Mouse (Mus musculus): ENCODE data around the gene Inppl1. TPM values are rescaled to one million over a fixed set of nuclear protein-coding genes. Genes with fewer than 3 reads are reported as not detected.
A peak's percentile ranks its signal among the peaks of the same experiment; 100 is the strongest.

The Inppl1 gene
- total RNA-seq (2021), result 10 to 100 TPM; 24.0 to 26.3 TPM
- long read RNA-seq, partial matches to known transcripts, result 5 of 7 reads
- long read RNA-seq, other reads (novel, unspliced or antisense), result 1 of 7 reads

DNA sequence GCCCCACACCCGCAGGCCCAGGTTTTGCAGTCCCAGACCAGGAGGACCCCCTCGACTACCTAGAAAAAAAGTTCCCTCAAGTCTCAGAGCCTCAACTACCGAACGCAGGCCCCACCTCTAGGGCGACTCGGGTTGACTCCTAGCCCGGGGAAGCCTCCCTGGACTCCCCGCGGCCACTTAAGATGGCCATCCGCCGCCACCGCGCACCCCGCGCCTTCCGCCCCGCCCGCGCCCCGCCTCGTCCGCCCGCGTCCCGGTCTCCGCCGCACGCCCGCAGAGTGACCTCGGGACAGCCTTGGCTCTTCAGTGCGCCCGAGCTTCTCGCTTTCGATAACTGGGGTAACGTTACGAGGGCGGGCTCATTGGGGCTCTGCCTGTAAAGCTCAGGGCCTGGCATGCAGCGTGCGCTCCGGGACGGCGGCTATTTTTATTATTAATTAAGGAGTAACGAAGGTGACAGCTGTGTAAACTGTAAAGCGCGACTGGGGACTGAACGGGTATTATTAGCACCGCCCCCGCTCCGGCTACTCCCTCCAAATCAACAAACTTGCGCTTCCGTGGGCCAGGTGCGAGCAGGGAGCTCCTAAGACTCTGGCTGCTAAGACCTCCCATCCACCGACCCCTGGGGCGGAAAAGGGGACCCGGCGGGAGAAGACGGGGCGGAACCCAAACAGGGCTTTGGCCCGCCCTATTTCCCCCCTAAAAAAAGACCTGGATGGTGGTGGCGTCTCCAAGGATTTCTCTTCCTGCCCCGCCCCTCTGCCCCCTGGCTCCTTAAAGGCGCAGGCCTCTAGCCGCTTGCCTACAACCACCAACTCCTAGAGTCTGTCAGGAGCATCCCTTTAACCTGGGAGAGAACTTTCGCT, at the start of gene Inppl1:
Inppl1 (minus strand) TSS at position 624 of the 866 bp plus-strand sequence.
- DNase-seq (ENCODE audit: low spot score in 2 of 2), result peak; percentile 58 to 72

DNA sequence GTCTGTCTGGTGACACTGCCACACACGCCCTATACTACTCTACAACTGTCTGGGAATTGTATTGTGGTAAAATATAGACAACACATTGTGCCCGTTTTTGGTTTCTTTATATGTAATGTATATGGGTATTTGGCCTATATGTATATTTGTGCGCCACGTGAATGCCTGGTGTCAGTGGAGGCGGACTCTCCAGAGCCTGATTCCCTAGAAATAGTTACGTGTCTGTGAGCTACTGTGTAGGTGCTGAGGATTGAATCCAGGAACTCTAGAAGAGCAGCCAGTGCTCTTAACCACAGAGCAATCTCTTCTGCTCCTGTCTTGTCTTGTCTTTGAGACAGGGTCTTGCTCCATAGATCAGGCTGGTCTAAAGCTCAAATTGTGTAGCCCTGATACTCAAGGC, 48.2 kb upstream of the Inppl1 start:
- DNase-seq (ENCODE audit: low spot score in 2 of 2), result no peak

DNA sequence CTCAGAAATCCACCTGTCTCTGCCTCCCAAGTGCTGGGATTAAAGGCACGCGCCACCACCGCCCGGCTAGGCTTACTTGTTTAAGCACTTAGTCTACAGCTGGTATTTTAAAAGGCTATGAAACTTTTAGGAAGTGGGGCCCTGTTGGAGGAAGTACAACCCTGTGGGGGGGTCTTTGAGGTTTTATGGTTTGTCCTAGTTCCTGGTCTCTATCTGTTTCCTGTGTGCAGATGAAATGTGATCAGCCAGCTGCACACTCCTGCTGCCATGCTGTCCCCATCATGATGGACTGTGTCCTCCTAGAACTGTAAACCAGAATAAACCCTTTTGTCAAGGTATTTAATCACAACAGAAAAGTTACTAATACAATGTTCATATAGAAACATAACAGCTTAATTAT, 46.1 kb upstream of the Inppl1 start:
- DNase-seq (ENCODE audit: low spot score in 2 of 2), result no peak

DNA sequence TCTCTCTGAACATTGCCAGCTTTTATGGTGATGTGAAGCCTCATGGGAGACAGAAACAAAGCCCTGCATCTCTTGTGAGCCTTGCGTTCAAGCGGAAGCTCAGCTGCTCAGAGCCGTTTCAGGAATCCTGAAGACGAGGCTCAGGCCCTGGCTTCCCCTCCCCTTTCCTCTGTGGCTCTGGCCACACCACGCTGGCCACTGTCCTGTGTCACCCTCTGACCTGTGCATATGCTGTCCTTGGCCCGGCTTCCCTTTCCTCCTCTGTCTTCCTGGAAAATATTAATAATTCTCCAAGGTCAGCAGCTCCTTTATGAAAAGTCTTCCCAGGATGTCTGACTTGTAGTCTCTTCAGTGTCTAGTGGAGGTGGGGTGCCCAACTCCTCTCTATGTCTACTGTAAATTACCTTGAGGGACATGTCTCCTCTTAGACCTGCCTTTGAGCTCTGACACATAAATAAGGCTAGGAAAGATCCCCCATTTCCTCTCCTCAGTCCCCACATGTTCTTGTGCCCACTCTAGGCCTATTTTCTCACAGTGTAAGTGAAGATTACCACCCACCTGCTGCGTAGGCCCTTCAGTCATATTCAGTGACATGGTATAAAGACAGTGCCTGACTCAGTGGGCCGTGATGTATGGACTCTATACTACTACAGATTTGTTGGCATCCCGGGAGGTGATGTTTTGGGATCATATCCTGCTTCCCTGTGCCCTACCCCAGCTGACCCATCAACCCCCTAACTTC, 44.6 kb upstream of the Inppl1 start:
- no peak for DNase-seq (ENCODE audit: low spot score in 2 of 2)

DNA sequence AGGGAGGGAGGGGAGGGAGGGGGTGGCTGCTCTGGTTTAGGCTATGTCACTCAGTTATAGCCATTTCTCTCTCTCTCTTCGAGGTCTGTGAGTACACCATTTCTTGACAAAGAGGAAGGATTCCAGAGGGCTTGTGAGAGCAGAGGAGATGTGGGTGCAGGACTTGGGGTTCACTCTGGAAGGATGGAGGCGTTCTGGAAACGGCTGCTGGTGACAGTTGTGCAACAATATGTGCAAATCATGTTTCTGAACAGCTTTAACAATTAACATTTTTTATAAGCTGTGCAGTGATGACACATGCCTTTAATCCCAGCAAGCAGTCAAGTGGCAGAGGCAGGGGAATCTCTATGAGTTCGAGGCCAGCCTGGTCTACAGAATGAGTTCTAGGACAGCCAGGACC, 42.8 kb upstream of the Inppl1 start:
- DNase-seq (ENCODE audit: low spot score in 2 of 2), result no peak

DNA sequence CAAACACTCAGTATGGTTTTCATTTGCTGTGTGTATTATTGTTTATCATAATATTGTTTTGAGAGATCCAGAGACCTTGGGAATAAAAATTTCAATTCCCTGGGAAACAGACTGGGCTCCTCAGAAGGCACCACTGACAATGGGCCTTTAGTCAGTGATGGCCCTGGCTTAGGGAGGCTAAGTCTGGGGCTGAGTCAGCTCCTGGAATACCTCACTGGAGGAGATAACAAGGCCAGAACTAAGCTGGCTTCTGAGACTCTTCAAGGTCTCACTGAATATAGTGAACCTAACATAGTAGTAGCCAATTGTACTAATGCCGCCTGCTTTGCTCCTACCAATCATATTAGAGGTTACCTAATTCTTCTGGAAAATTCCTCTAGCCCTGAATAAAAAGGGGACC, 37.9 kb upstream of the Inppl1 start:
- DNase-seq (ENCODE audit: low spot score in 2 of 2), result no peak

DNA sequence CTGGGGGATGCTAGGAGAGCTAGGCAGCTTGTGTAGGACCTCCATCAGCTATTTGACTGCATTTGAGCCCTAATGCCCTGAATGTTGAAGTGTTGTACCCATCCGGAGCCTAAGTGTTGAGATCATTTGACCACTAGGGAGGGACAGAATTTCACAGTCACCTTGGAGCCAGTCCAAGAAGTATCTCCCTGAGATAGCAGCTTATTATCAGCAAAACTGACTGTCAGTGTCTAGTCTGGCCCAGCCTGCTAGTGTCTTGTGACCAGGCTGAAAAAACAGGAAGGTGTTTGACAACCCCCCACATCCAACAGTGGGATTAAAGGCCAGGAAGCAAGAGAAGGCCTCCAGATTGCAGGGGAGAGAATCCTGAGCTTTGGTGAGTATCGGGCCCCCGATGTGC, 33.3 kb upstream of the Inppl1 start:
- no peak for DNase-seq (ENCODE audit: low spot score in 2 of 2)

DNA sequence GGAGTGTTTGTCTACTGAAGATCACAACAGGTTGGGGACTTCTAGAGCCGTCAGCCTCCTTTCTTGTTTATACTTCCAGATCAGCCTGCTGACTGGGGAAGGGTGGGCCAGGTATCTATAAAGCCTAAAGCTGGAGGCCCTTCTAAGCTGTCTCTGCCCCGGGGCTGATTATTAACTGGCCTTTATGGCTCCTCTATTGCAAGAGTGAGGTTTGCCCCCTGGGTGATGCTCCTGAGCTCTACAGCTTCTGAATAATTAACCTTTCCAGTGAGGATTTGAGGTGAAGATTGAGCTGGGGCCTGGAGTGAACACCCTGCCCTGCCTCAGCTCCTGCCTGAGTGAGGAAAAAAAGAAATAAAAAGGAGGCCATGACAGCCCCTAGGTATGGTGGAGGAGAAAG, 32.6 kb upstream of the Inppl1 start, which contains the start of gene Folr1:
Folr1 (minus strand) TSS at position 160 of the 400 bp plus-strand sequence.
- no peak for DNase-seq (ENCODE audit: low spot score in 2 of 2)

DNA sequence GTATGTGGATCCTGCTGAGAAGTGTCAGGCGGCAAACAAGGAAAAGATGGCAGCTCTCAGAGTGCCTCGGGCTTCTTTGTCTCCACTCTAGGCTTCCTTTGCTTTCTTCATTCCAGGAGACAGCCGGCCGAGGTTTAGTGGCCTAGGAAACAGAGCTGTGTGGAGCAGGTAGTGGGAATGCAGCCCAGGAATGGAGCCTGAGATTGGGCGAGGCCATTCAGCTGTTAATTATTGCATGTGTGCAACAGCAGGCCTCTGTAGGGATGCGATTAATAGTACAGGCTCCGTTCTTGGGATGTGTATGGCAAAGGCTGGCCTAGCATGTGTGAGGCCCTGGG, 31.1 kb upstream of the Inppl1 start:
- no peak for DNase-seq (ENCODE audit: low spot score in 2 of 2)

DNA sequence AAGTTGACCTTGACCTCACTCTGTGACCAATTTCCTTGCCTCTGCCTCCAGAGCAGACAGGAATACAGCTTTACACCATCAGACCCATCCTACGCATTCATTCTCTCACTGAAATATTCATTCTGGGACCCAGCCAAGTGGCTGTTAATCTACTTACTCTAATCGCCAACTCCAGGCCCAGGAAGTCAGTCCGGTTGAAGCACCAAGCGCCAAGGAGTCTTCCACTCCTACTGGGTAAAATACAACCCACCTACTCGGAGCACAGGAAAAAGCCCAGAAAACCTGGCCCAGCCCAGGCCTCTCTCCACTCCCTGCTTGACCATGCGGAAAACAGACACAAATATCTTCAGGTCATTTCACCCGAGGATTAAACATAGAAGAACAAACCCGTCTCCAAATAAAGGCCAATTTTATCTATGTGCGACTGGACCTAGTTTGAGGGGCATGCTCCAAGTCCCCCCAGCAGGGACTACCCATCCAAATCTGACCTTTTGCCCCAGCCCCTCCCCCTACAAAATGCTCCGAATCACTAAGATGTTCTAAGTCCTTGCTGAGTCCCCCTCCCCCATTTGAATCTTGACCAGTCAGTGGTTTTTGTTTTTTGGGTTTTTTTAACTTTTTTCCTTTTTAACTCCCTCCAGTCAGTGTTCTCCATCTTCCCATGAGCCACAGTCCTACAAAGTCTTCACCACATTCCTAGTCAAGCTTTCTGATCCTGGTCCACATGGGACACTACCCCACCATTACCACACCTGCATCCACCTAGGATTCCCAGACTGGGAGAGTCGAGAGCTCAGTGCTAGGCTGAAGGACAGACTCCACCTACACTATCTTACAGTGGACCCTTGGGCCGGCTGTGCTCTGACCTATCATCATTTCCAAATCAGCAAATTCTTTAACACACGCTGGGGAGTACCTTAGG, 30.5 kb upstream of the Inppl1 start:
- no peak for DNase-seq (ENCODE audit: low spot score in 2 of 2)

DNA sequence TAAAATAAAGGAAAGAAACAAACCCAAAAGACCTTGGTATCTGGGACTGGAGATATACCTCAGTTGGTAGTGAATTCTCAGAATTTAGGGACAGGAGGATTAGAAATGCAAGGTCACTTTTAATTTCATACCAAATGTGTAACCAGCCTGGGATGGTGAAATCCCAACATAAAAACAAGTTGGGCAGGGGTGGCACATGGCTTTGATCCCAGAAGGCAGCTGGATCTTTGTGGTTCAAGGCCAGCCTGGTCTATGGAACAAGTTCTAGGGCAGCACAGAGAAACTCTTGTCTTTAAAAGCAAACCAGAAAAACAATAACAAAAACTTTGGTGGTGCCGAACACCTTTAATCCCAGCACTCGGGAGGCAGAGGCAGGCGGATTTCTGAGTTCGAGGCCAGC, 29.5 kb upstream of the Inppl1 start:
- no peak for DNase-seq (ENCODE audit: low spot score in 2 of 2)

DNA sequence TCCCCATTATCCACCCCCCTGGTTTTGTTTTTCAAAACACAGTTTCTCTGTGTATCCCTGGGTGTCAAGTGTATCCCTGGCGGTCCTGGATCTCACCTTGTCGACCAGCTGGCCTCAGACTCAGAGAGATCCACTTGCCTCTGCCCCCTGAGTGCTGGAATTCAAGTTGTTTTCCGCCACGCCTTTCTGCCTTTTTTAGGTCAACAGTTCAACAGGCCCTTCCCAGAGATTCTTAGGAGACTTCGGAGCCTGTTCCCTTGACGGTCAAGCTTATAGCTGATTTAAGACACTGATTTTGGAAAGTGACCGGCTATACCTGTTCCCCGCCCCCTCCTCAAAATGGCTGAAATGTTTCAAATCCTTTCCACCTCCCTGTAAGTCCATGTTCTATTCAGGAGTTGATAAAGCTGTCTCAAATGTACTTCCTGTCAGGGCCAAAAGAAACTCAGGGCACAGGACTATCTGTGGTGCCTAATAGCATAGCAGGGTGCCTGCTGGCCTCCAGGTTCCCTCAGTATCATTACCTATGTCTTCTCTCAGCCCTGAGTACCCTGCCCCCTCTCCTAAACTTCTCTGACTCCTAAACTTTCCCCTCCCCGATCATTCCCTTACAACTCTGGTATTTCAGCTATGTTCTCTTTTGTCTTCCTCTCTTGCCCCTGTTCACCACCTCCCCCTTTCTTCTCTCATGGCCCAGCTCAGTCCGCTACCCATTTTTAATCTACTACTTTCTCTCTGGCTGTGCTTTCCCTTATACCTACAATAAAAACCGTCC, 28.6 kb upstream of the Inppl1 start:
- DNase-seq (ENCODE audit: low spot score in 2 of 2), result no peak

DNA sequence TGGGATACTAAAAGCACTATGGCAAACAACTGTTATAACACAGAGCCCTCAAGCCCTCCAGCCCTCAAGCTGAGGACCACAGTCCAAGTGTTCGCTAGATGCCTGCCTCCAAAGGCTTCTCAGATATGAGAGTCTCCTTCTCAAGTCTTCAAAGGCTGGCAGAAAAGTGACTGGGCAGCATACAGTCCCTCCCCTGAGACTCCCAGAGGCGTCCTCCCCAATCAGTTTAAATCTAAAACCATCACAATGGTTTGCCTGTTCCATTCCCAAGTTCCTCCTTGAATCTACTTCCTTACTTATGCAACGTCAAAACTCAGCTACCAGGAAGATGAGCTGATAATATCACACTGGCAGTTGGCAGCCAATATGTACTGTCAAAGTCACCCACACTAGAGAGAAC, 25.4 kb upstream of the Inppl1 start, which contains the start of gene Anapc15:
Anapc15 (plus strand) TSS at position 301 of the 400 bp plus-strand sequence.
- DNase-seq (ENCODE audit: low spot score in 2 of 2), result no peak

DNA sequence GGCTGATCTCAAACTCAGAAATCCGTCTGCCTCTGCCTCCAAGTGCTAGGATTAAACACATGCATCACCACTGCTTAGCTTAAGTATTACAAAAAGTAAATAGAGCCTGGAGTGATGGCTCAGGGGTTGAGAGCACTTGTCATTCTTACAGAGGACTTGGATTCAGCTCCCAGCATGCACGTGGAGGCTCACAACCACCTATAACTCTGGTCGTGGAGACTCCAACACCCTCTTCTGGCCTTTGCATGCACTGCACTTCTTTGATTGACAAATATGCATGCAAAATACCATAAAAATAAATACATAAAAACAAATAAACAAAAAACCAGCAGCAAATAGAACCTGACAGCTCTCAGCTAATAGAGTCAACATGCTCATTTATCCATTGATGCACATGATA, 24.3 kb upstream of the Inppl1 start:
- no peak for DNase-seq (ENCODE audit: low spot score in 2 of 2)

DNA sequence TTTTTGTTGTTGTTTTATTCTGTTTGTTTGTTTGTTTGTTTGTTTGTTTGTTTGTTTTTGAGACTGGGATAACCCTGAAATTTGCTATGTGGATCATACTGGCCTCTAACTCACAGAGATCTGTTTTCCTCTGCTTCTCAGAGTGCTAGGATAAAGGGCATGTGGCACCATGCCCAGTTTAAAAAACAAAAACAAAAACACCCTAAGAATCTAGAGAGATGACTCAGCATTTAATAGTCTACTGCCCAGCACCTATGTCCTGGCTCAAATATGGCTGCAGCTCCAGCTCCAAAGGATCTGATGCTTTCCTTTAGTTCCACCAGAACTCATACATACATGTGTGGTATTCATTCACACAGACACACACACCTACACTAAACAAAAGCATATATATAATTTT, 22.9 kb upstream of the Inppl1 start:
- DNase-seq (ENCODE audit: low spot score in 2 of 2), result no peak

DNA sequence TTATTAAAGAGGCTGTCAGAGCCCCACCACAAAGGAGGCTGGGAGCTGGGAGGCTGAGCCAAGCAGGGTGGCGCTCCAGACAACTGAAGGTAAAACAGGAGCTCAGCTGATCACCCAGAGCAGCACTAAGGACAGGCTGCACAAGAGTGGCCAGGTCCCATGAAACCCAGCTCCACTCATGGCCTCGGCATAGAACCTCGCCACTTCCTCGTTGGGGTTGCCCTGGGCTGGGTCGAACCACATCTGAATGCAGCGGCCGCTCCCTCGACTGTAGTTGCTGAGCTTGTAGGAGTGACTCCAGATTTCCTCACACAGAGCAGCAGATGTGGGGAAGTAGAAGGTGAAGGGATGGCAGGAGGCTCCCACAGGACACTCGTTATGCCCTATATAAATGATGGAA, 20.3 kb upstream of the Inppl1 start:
- DNase-seq (ENCODE audit: low spot score in 2 of 2), result no peak

DNA sequence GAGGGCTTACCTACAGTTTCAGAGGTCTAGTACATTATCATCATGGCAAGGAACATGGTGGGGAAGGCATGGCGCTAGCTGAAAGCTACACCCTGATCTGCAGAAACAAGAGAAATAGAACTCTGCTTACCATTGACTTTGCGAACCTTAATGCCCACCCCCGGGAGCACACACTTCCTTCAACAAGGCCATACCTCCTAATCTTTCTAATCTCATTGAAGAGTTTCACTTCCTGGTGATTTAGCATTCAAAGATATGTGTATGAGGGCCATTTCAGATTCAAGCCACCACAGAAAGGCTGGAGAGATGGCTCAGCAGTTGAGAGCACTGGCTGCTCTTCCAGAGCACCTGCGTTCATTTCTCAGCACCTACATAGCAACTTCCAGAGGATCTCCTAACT, 19.1 kb upstream of the Inppl1 start, which contains the start of gene Folr2:
Folr2 (minus strand) TSS at position 101 of the 400 bp plus-strand sequence.
- DNase-seq (ENCODE audit: low spot score in 2 of 2), result no peak

DNA sequence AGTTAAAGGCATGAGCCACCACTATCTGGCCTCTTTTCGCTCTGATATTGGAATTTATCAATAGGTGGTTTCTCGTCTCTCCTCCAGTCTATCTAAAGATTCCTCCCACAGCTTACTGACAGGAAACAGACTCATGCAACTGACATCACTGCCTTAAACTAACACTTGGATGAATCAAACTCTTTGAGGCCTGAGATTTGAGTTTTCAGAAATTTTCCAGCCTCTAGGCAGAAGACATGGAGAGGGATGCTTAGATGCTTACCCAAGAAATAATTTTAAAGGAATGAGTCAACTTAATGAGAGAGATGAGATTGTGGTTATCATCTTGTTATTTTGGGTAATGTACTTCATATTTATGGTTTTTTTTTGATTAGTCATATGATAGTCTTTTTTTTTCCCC, 15.8 kb upstream of the Inppl1 start:
- DNase-seq (ENCODE audit: low spot score in 2 of 2), result no peak

DNA sequence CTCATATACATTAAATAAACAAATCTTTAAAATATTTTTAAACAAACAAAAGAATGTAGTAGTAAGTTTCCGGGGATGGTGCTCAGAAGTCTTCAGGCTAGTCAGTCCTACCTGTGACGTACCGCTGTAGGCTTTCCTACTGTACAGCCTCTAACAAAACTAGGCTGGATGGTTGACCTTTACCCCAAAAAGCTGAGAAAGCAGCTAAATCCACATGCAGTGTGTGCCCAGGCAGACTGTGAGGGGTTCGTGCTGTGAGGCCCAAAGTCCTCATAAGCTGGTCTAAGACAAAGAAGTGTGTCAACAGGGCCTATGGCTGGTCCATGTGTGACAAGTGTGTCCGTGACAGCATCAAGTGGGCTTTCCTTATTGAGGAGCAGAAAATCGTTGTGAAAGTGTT, 14.8 kb upstream of the Inppl1 start:
- DNase-seq (ENCODE audit: low spot score in 2 of 2), result no peak

DNA sequence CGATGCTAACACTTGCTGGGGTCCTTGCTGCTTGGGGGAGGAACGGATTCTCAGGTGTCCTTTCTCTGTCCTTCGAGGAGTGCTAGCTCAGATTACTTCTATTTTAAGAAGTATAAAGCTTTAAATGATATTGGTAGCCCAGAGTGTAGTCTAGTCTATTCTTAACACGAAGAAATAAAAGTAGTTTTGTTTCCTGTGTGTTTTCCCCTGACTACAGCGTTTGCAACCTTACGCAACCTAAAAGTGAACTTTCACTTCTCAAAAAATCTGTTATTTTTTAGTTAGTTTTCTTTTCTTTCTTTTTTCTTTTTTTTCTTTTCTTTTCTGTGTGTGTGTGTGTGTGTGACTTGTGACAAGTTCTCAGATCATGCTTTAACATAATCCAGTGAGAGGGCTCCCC, 13.7 kb upstream of the Inppl1 start:
- DNase-seq (ENCODE audit: low spot score in 2 of 2), result no peak
